In genomic region chr19:57366626-57367025, GRCm38 (mm10) we compare ENCODE assay signal across 13 mouse cellular contexts. TPM values are rescaled to one million over a fixed set of nuclear protein-coding genes. Genes with fewer than 3 reads are reported as not detected.
DNase-seq lines count a peak whose midpoint lies in the region; ATAC-seq and TF ChIP-seq lines count a peak whose summit lies in the region.
"Had no signal": no experiment of that assay in that cellular context is flagged by ENCODE, and none has a peak within 500 bp of the region (broad histone marks: within the 10 kb centered on the region; RNA-seq: fewer than 3 reads in every experiment).

No protein-coding gene starts in this region.

- H3K4me1 ChIP-seq in forebrain, embryonic 12.5 days, result peaks cover 58% of the 10 kb centered on the region
- H3K4me1 ChIP-seq in forebrain, embryonic 10.5 days, result peaks cover 65% of the 10 kb centered on the region
- H3K4me1 ChIP-seq in hindbrain, embryonic 14.5 days (replicated peaks; ENCODE audit: control insufficient read depth, insufficient read depth, low read length), result peaks cover 52% of the 10 kb centered on the region
- peaks cover 30% of the 10 kb centered on the region for H3K4me1 ChIP-seq in hindbrain, postnatal 0 days (ENCODE audit: insufficient read depth, low read length)
- H3K4me1 ChIP-seq in lung, postnatal 0 days (ENCODE audit: insufficient read depth, low read depth, low read length), result peaks cover 33% of the 10 kb centered on the region; the same call in 1 of the 2 replicates
- peaks cover 37% of the 10 kb centered on the region for H3K4me1 ChIP-seq in small intestine, adult 2 months (ENCODE audit: control insufficient read depth, insufficient read depth, insufficient read length, low read length)

- WGBS in forebrain, embryonic 12.5 days, result 30% methylated on average over 5 of the region's 5 CpGs
- 45% methylated on average over 5 of the region's 5 CpGs for WGBS in forebrain, embryonic 10.5 days
- 36% methylated on average over 5 of the region's 5 CpGs for WGBS in hindbrain, embryonic 14.5 days
- 40% methylated on average over 5 of the region's 5 CpGs for WGBS in hindbrain, postnatal 0 days
- 67% methylated on average over 5 of the region's 5 CpGs for WGBS in lung, postnatal 0 days
- 72% methylated on average over 5 of the region's 5 CpGs for WGBS in small intestine, adult 2 months

- no peak overlapping the region for H3K4me3 ChIP-seq in forebrain, embryonic 12.5 days (replicated peaks)
- no peak overlapping the region for H3K4me3 ChIP-seq in forebrain, embryonic 10.5 days
- H3K4me3 ChIP-seq in hindbrain, embryonic 14.5 days (replicated peaks; ENCODE audit: low read length), result no peak overlapping the region
- H3K4me3 ChIP-seq in hindbrain, postnatal 0 days (ENCODE audit: low read length), result no peak overlapping the region
- no peak overlapping the region for H3K4me3 ChIP-seq in lung, postnatal 0 days (ENCODE audit: low read depth, low read length)
- H3K4me3 ChIP-seq in small intestine, adult 2 months (ENCODE audit: low read depth, low read length), result no peak overlapping the region
- H3K4me3 ChIP-seq: forebrain, embryonic 15.5 days; hindbrain, embryonic 10.5 days had no signal

- no peak for DNase-seq in forebrain, embryonic 10.5 days (ENCODE audit: extremely low spot score, low spot score)
- DNase-seq in hindbrain, embryonic 14.5 days (ENCODE audit: low spot score), result no peak
- DNase-seq in hindbrain, postnatal 0 days (ENCODE audit: low spot score), result no peak
- no peak for DNase-seq in lung, postnatal 0 days (ENCODE audit: low spot score)
- DNase-seq in lung, adult 18-20 months, result no peak
- DNase-seq in frontal cortex, postnatal 10 days (ENCODE audit: low spot score in 2 of 2), result no peak
- DNase-seq: adrenal gland, postnatal 25 days; kidney, adult 11 months; spleen, adult 18-20 months had no signal

- H3K9me3 ChIP-seq in forebrain, embryonic 12.5 days, result no peaks in the 10 kb centered on the region
- H3K9me3 ChIP-seq in forebrain, embryonic 10.5 days, result no peaks in the 10 kb centered on the region
- H3K9me3 ChIP-seq in hindbrain, embryonic 14.5 days (ENCODE audit: control insufficient read depth, low read length), result no peaks in the 10 kb centered on the region
- no peaks in the 10 kb centered on the region for H3K9me3 ChIP-seq in hindbrain, postnatal 0 days (ENCODE audit: low read length)
- no peaks in the 10 kb centered on the region for H3K9me3 ChIP-seq in lung, postnatal 0 days (ENCODE audit: low read length)
- H3K9me3 ChIP-seq: forebrain, embryonic 15.5 days; hindbrain, embryonic 10.5 days had no signal

- H3K36me3 ChIP-seq in forebrain, embryonic 12.5 days (replicated peaks), result peaks cover 30% of the 10 kb centered on the region
- peaks cover 37% of the 10 kb centered on the region for H3K36me3 ChIP-seq in forebrain, embryonic 10.5 days (replicated peaks)
- H3K36me3 ChIP-seq in hindbrain, embryonic 14.5 days (replicated peaks; ENCODE audit: control insufficient read depth, insufficient read depth), result peaks cover 31% of the 10 kb centered on the region
- peaks cover 21% of the 10 kb centered on the region; the same call in 1 of the 2 replicates for H3K36me3 ChIP-seq in hindbrain, postnatal 0 days (ENCODE audit: insufficient read depth, low read length)
- peaks cover 12% of the 10 kb centered on the region for H3K36me3 ChIP-seq in lung, postnatal 0 days (ENCODE audit: insufficient read depth, low read length)
- H3K36me3 ChIP-seq in small intestine, adult 2 months (ENCODE audit: control insufficient read depth, insufficient read depth, low read length), result peaks cover 26% of the 10 kb centered on the region

- no peak for TF ChIP-seq POLR2A in small intestine, adult 2 months (IDR thresholded peaks at IDR 0.05; ENCODE audit: low read depth, low read length)

- no peak for TF ChIP-seq EP300 in lung, postnatal 0 days (IDR thresholded peaks at IDR 0.05)

- H3K9ac ChIP-seq in forebrain, embryonic 12.5 days, result no peak overlapping the region
- no peak overlapping the region for H3K9ac ChIP-seq in hindbrain, embryonic 14.5 days
- H3K9ac ChIP-seq in hindbrain, postnatal 0 days (replicated peaks; ENCODE audit: low read length), result no peak overlapping the region
- no peak overlapping the region for H3K9ac ChIP-seq in lung, postnatal 0 days (replicated peaks; ENCODE audit: low read depth)
- H3K9ac ChIP-seq: forebrain, embryonic 15.5 days had no signal

- no peaks in the 10 kb centered on the region for H3K27me3 ChIP-seq in forebrain, embryonic 12.5 days
- no peaks in the 10 kb centered on the region for H3K27me3 ChIP-seq in forebrain, embryonic 10.5 days (ENCODE audit: poor library complexity, severe bottlenecking)
- H3K27me3 ChIP-seq in hindbrain, embryonic 14.5 days (ENCODE audit: control insufficient read depth, insufficient read depth, low read length), result no peaks in the 10 kb centered on the region
- no peaks in the 10 kb centered on the region for H3K27me3 ChIP-seq in hindbrain, postnatal 0 days (ENCODE audit: insufficient read depth, low read length)
- no peaks in the 10 kb centered on the region for H3K27me3 ChIP-seq in lung, postnatal 0 days (replicated peaks; ENCODE audit: insufficient read depth, low read length)
- no peaks in the 10 kb centered on the region for H3K27me3 ChIP-seq in small intestine, adult 2 months (ENCODE audit: control insufficient read depth, insufficient read depth, low read length)
- H3K27me3 ChIP-seq: forebrain, embryonic 15.5 days had no signal

- TF ChIP-seq CTCF in hindbrain, postnatal 0 days (IDR thresholded peaks at IDR 0.05; ENCODE audit: low read depth), result no peak
- no peak for TF ChIP-seq CTCF in lung, postnatal 0 days (IDR thresholded peaks at IDR 0.05)
- TF ChIP-seq CTCF in small intestine, adult 2 months (IDR thresholded peaks at IDR 0.05; ENCODE audit: extremely low read depth, insufficient read length, insufficient replicate concordance, low read depth, low read length), result no peak

- no peak overlapping the region for H3K4me2 ChIP-seq in forebrain, embryonic 12.5 days
- no peak overlapping the region for H3K4me2 ChIP-seq in hindbrain, embryonic 14.5 days (replicated peaks)
- H3K4me2 ChIP-seq in hindbrain, postnatal 0 days (ENCODE audit: low read depth, low read length), result no peak overlapping the region
- H3K4me2 ChIP-seq in lung, postnatal 0 days (replicated peaks; ENCODE audit: low read depth, low read length), result no peak overlapping the region
- H3K4me2 ChIP-seq: forebrain, embryonic 15.5 days had no signal

- H3K27ac ChIP-seq in forebrain, embryonic 12.5 days, result peak overlapping the region; percentile 53; the same call in 1 of the 2 replicates
- no peak overlapping the region for H3K27ac ChIP-seq in forebrain, embryonic 10.5 days
- 0 out of 2 replicates have a peak overlapping the region, but pooled peaks have one; percentile 35 for H3K27ac ChIP-seq in hindbrain, embryonic 14.5 days
- no peak overlapping the region for H3K27ac ChIP-seq in hindbrain, postnatal 0 days
- H3K27ac ChIP-seq in lung, postnatal 0 days (ENCODE audit: low read length), result peak overlapping the region; percentile 77; the same call in 1 of the 2 replicates
- peak overlapping the region; percentile 92 for H3K27ac ChIP-seq in small intestine, adult 2 months (ENCODE audit: insufficient read depth, low read depth, low read length)
- H3K27ac ChIP-seq: forebrain, embryonic 15.5 days; hindbrain, embryonic 10.5 days had no signal

- no peak for ATAC-seq in forebrain, embryonic 12.5 days (ENCODE audit: low FRiP score)
- no peak for ATAC-seq in hindbrain, embryonic 14.5 days (ENCODE audit: low FRiP score)
- no peak for ATAC-seq in hindbrain, postnatal 0 days
- ATAC-seq in lung, postnatal 0 days, result no peak
- ATAC-seq: forebrain, embryonic 15.5 days had no signal

RNA-seq across cellular contexts. Expression of gene Fam160b1, which starts 6.1 kb away (rescaled TPM):
- 15.7 and 16.7 TPM in 2 replicates for polyA plus RNA-seq in forebrain, embryonic 12.5 days (2016; fragmentation: Nextera tagmentation; extraction: Ambion mirVana)
- 9.4 and 9.5 TPM in 2 replicates for polyA plus RNA-seq in forebrain, embryonic 10.5 days (2016; fragmentation: Nextera tagmentation; extraction: Ambion mirVana)
- 17.4 and 18.5 TPM in 2 replicates for polyA plus RNA-seq in hindbrain, embryonic 14.5 days (2014; fragmentation: Nextera tagmentation; extraction: Ambion mirVana)
- 18.2 and 19.7 TPM in 2 replicates for total RNA-seq in hindbrain, postnatal 0 days (2014; rRNA removed)
- 10.9 and 11.2 TPM in 2 replicates for polyA plus RNA-seq in hindbrain, postnatal 0 days (2015; fragmentation: Nextera tagmentation; extraction: Ambion mirVana)
- 14.7 and 14.9 TPM in 2 replicates for polyA plus RNA-seq in lung, postnatal 0 days (2015; fragmentation: Nextera tagmentation; extraction: Ambion mirVana)
- polyA plus RNA-seq in small intestine, adult 2 months (2012; rRNA removed), result 6.4 and 11.5 TPM in 2 replicates

RNA-seq across cellular contexts. Expression of gene Ablim1, which starts 51.9 kb away (rescaled TPM):
- 16.5 and 17.7 TPM in 2 replicates for polyA plus RNA-seq in forebrain, embryonic 12.5 days (2016; fragmentation: Nextera tagmentation; extraction: Ambion mirVana)
- polyA plus RNA-seq in forebrain, embryonic 10.5 days (2016; fragmentation: Nextera tagmentation; extraction: Ambion mirVana), result 20.5 and 21.0 TPM in 2 replicates
- 56.6 and 61.8 TPM in 2 replicates for polyA plus RNA-seq in hindbrain, embryonic 14.5 days (2014; fragmentation: Nextera tagmentation; extraction: Ambion mirVana)
- total RNA-seq in hindbrain, postnatal 0 days (2014; rRNA removed), result 71.7 and 110 TPM in 2 replicates
- polyA plus RNA-seq in hindbrain, postnatal 0 days (2015; fragmentation: Nextera tagmentation; extraction: Ambion mirVana), result 43.0 and 44.7 TPM in 2 replicates
- polyA plus RNA-seq in lung, postnatal 0 days (2015; fragmentation: Nextera tagmentation; extraction: Ambion mirVana), result 50.1 and 50.7 TPM in 2 replicates
- polyA plus RNA-seq in small intestine, adult 2 months (2012; rRNA removed), result 25.6 and 47.2 TPM in 2 replicates

Comparison
In these comparisons a context has a peak if more than half of its experiments do, and no peak if none do; other contexts are left out.
1. H3K27ac ChIP-seq: peak in forebrain, embryonic 12.5 days (single experiment), hindbrain, embryonic 14.5 days (single experiment), lung, postnatal 0 days (single experiment) and small intestine, adult 2 months (single experiment); none in forebrain, embryonic 10.5 days (single experiment) and hindbrain, postnatal 0 days (single experiment).